Mouse (Mus musculus): ENCODE data around the gene Rnaseh2a. TPM values are rescaled to one million over a fixed set of nuclear protein-coding genes. Genes with fewer than 3 reads are reported as not detected.

Rnaseh2a gene
- total RNA-seq, 4 experiments from 2014 or later, result 45.9 to 60.0 (median 49.6) TPM

DNA sequence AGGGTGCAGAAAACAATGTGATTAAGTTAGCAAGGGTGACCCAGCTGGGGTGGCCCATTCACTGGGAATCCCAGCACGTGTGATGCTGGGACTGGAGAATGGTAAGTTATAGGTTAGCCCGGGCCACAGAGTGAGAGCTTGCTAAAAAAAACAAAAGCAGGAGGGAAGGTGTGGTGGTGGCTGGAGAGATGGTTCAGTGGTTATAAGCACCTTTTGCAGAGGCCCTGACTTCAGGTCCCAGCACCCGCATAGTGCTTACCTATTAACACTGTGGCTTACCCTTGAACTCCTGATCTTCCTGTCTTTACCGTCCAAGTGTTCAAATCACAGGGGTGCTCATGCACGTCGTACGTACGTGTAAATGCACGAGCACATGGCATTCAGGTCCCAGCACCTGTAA, 62.5 kb downstream of the Rnaseh2a start:
- no peak for DNase-seq (ENCODE audit: low spot score in 2 of 2)

Small RNAs within 50 kb of the gene (microRNA-seq; reads per million reads assigned to microRNA genes)
- 0 to 0.22 reads per million in 2 experiments for gene Gm24197

Other genes with a start within 250 kb of the Rnaseh2a start
- gene G430095P16Rik, start 246.8 kb downstream of the Rnaseh2a start, total RNA-seq (2022), result under 1 TPM in 1 of 4 experiments, not detected in 3; 0.55 TPM
- 100 to 1,000 TPM; 352 to 438 (median 370) TPM for gene Nfix, start 169.4 kb downstream of the Rnaseh2a start, total RNA-seq (2022)
- 1 to 10 TPM; 8.4 to 9.7 (median 8.9) TPM for gene Dand5, start 146.9 kb downstream of the Rnaseh2a start, total RNA-seq (2022)
- gene Gadd45gip1, start 138.2 kb downstream of the Rnaseh2a start, total RNA-seq (2022), result 10 to 100 TPM; 23.3 to 28.4 (median 24.7) TPM
- 10 to 100 TPM; 72.4 to 90.1 (median 79.4) TPM for gene Rad23a, start 129.1 kb downstream of the Rnaseh2a start, total RNA-seq (2022)
- gene Calr, start 122.8 kb downstream of the Rnaseh2a start, total RNA-seq (2022), result 100 to 1,000 TPM; 333 to 426 (median 383) TPM
- 10 to 100 TPM; 39.6 to 48.5 (median 43.7) TPM for gene Farsa, start 112.8 kb downstream of the Rnaseh2a start, total RNA-seq (2022)
- 1 to 10 TPM; 6.3 to 8.0 (median 6.8) TPM for gene Syce2, start 97.7 kb downstream of the Rnaseh2a start, total RNA-seq (2022)
- gene Gcdh, start 75.8 kb downstream of the Rnaseh2a start, total RNA-seq (2022), result 10 to 100 TPM; 29.8 to 43.0 (median 36.5) TPM
- not detected for gene Klf1, start 67.8 kb downstream of the Rnaseh2a start, total RNA-seq (2022)
- 10 to 100 TPM in 1 of 4 experiments, 1 to 10 TPM in 3; 5.0 to 12.2 (median 7.1) TPM for gene Dnase2a, start 61.2 kb downstream of the Rnaseh2a start, total RNA-seq (2022)
- gene Mast1, start 32.4 kb downstream of the Rnaseh2a start, total RNA-seq (2022), result 10 to 100 TPM; 69.1 to 76.7 (median 74.1) TPM
- gene Rtbdn, start 22.8 kb downstream of the Rnaseh2a start, total RNA-seq (2022), result 1 to 10 TPM; 1.2 to 1.5 (median 1.3) TPM
- gene Gm49661, start 334 bp downstream of the Rnaseh2a start, total RNA-seq (2022), result 1 to 10 TPM in 1 of 4 experiments, not detected in 3; 1.8 TPM
- gene Prdx2, start 180 bp downstream of the Rnaseh2a start, total RNA-seq (2022), result 100 to 1,000 TPM; 328 to 384 (median 347) TPM
- gene Junb, start 9.0 kb upstream of the Rnaseh2a start, total RNA-seq (2022), result 10 to 100 TPM; 39.3 to 88.9 (median 65.7) TPM
- gene Hook2, start 20.8 kb upstream of the Rnaseh2a start, total RNA-seq (2022), result 10 to 100 TPM in 2 of 4 experiments, 1 to 10 TPM in 2; 9.0 to 13.0 (median 10.3) TPM
- gene Best2, start 44.8 kb upstream of the Rnaseh2a start, total RNA-seq (2022), result not detected
- gene Asna1, start 55.5 kb upstream of the Rnaseh2a start, total RNA-seq (2022), result 100 to 1,000 TPM; 126 to 130 (median 127) TPM
- 100 to 1,000 TPM; 100 to 127 (median 115) TPM for gene Trir, start 57.1 kb upstream of the Rnaseh2a start, total RNA-seq (2022)
- 100 to 1,000 TPM; 134 to 186 (median 156) TPM for gene Tnpo2, start 67.1 kb upstream of the Rnaseh2a start, total RNA-seq (2022)
- 10 to 100 TPM; 20.1 to 22.0 (median 21.1) TPM for gene Fbxw9, start 90.3 kb upstream of the Rnaseh2a start, total RNA-seq (2022)
- not detected for gene Gm5741, start 98.2 kb upstream of the Rnaseh2a start, total RNA-seq (2022)
- 10 to 100 TPM; 63.5 to 75.3 (median 64.9) TPM for gene Dhps, start 102.0 kb upstream of the Rnaseh2a start, total RNA-seq (2022)
- gene Wdr83os, start 111.0 kb upstream of the Rnaseh2a start, total RNA-seq (2022), result 10 to 100 TPM; 51.1 to 64.5 (median 59.6) TPM
- gene Wdr83, start 111.5 kb upstream of the Rnaseh2a start, total RNA-seq (2022), result 10 to 100 TPM; 20.0 to 35.2 (median 26.5) TPM
- gene Man2b1, start 113.5 kb upstream of the Rnaseh2a start, total RNA-seq (2022), result 10 to 100 TPM; 33.3 to 74.2 (median 49.2) TPM
- 10 to 100 TPM in 1 of 4 experiments, 1 to 10 TPM in 3; 6.5 to 10.2 (median 8.2) TPM for gene Zfp791, start 153.3 kb upstream of the Rnaseh2a start, total RNA-seq (2022)
- gene Cks1brt, start 182.2 kb upstream of the Rnaseh2a start, total RNA-seq (2022), result not detected